Mouse (Mus musculus) liver, postnatal 0 days (tissue): ENCODE measurements around the gene Bcl2.

ENCODE experiments used
- CTCF ChIP-seq: sonication (generic); IDR thresholded peaks from 2 replicates; pipeline ENCODE4 v1.5.1; 2016; ENCODE audit warnings: antibody characterized with exemption, low read depth
- EP300 ChIP-seq: IDR thresholded peaks from 2 replicates; pipeline ENCODE4 v1.6.1; 2016; ENCODE audit warnings: antibody characterized with exemption, low read depth, mild to moderate bottlenecking

- TF ChIP-seq CTCF, result no peak
- no peak for TF ChIP-seq EP300
Observed at GRCm38 (mm10) chr1:106541851-106542250, 172.2 kb downstream of the Bcl2 start.
